Mouse (Mus musculus): ENCODE data around the gene Rbl2. TPM values are rescaled to one million over a fixed set of nuclear protein-coding genes. Genes with fewer than 3 reads are reported as not detected.

Rbl2 gene
- 15.3 TPM for polyA plus RNA-seq (2014; fragmentation: Illumina TruSeq; extraction: RNeasy Lipid Tissue Mini Kit (QIAGEN cat#74804); ENCODE audit: insufficient read depth, low read depth, low replicate concordance)

DNA sequence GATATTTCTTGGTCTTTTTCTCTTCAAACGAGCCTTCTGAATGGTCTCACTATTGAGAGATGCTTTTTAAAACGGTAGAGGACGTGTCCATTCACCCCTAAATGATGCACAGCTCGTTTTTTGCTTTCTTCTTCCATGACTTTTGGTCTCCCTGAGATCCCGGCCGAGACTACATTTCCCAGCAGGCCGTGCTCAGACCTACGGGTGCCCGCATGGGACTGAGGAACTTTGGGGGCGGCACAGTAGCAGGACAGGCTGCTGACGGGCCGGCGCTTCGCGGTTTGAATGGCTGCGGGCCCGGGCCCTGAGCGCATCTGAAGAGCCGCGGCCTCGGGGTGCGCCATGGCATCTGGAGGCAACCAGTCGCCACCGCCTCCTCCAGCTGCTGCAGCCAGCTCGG, at the start of gene Rbl2:
TSS of gene Rbl2 (plus strand) at position 224 of the 400 bp plus-strand sequence.

Other genes starting within 250 kb of the Rbl2 start
- gene Chd9, start 241.7 kb upstream of the Rbl2 start, polyA plus RNA-seq (2014; fragmentation: Illumina TruSeq; extraction: RNeasy Lipid Tissue Mini Kit (QIAGEN cat#74804); ENCODE audit: insufficient read depth, low read depth, low replicate concordance) = 111 TPM
- gene Aktip, start 129.9 kb downstream of the Rbl2 start, polyA plus RNA-seq (2014; fragmentation: Illumina TruSeq; extraction: RNeasy Lipid Tissue Mini Kit (QIAGEN cat#74804); ENCODE audit: insufficient read depth, low read depth, low replicate concordance) = 60.1 TPM
- 2.9 TPM for gene Rpgrip1l, start 243.2 kb downstream of the Rbl2 start, polyA plus RNA-seq (2014; fragmentation: Illumina TruSeq; extraction: RNeasy Lipid Tissue Mini Kit (QIAGEN cat#74804); ENCODE audit: insufficient read depth, low read depth, low replicate concordance)
- 23.4 TPM for gene Fto, start 243.5 kb downstream of the Rbl2 start, polyA plus RNA-seq (2014; fragmentation: Illumina TruSeq; extraction: RNeasy Lipid Tissue Mini Kit (QIAGEN cat#74804); ENCODE audit: insufficient read depth, low read depth, low replicate concordance)

Data from lung, adult 10 weeks (tissue).